Mouse (Mus musculus) limb, embryonic 11.5 days (tissue): ENCODE measurements around the gene Pex14. TPM values are rescaled to one million over a fixed set of nuclear protein-coding genes. Genes with fewer than 3 reads are reported as not detected.

ENCODE experiments used
- ATAC-seq: fragments of 200-750 bp; cut with Nextera tagmentation; 2 replicates; pipeline ENCODE4 v1.8.0; 2017; ENCODE audit warnings: low read depth; ENCODE audit not compliant: insufficient number of reproducible peaks, low FRiP score, low TSS enrichment
- DNase-seq: peaks from one replicate; pipeline ENCODE4 v3.0.0-alpha.2; 2015; ENCODE audit warnings: low spot score
- H3K27ac ChIP-seq: fragments of 300-500 bp; sonication (generic); replicated peaks from 2 replicates; pipeline ENCODE4 v1.5.1; 2014; ENCODE audit warnings: low read depth, mild to moderate bottlenecking, low read length
- H3K27me3 ChIP-seq: fragments of 300-500 bp; sonication (generic); 2 replicates; pipeline ENCODE4 v1.6.1; 2014; ENCODE audit warnings: mild to moderate bottlenecking, low read length, mixed read lengths; ENCODE audit not compliant: control insufficient read depth, insufficient read depth
- H3K36me3 ChIP-seq: fragments of 300-500 bp; sonication (generic); 2 replicates; pipeline ENCODE4 v1.6.1; 2014; ENCODE audit warnings: mild to moderate bottlenecking, low read length, moderate library complexity, mixed read lengths; ENCODE audit not compliant: control insufficient read depth, insufficient read depth
- H3K4me1 ChIP-seq: fragments of 300-500 bp; sonication (generic); 2 replicates; pipeline ENCODE4 v1.6.1; 2014; ENCODE audit warnings: low read length, mixed read lengths; ENCODE audit not compliant: control insufficient read depth, insufficient read depth
- H3K4me2 ChIP-seq: fragments of 300-500 bp; sonication (generic); 2 replicates; pipeline ENCODE4 v1.6.1; 2014; ENCODE audit warnings: low read depth, mild to moderate bottlenecking, moderate library complexity; ENCODE audit not compliant: severe bottlenecking
- H3K4me3 ChIP-seq: fragments of 300-500 bp; sonication (generic); 2 replicates; pipeline ENCODE4 v1.5.1; 2014; ENCODE audit warnings: low read depth, low read length
- H3K9ac ChIP-seq: fragments of 300-500 bp; sonication (generic); 2 replicates; pipeline ENCODE4 v1.6.1; 2014; ENCODE audit warnings: mild to moderate bottlenecking, low read length
- H3K9me3 ChIP-seq: fragments of 300-500 bp; sonication (generic); 2 replicates; pipeline ENCODE4 v1.6.1; 2016; ENCODE audit warnings: low read length; ENCODE audit not compliant: control insufficient read depth
- WGBS: fragments of 180-500 bp; shearing (Covaris S2); extraction: QIAGEN DNeasy Blood & Tissue Kit; methylation state at CpG from one replicate; pipeline ENCODE4 v1.1.7; 2014; 5-methylcytosine and 5-hydroxymethylcytosine counted together
- polyA plus RNA-seq: library from polyadenylated mRNA; unstranded; fragments of >200 nt; fragmentation: Nextera tagmentation; extraction: Ambion mirVana; gene quantifications from 2 replicates; pipeline ENCODE4 v1.2.1, GENCODE M21; 2014

Gene Pex14
- polyA plus RNA-seq, 1 experiment from 2014 or later = 41.1 TPM

GRCm38 (mm10) chr4:148920610-148921009 lies 179.1 kb downstream of the Pex14 start:
- Histone ChIP-seq H3K36me3 (no peaks in the 10 kb centered on the region), H3K9ac (no peak overlapping the region), H3K4me2 (no peak overlapping the region), H3K27ac (no peak overlapping the region), H3K4me1 (peaks cover 63% of the 10 kb centered on the region), H3K4me3 (no peak overlapping the region), H3K27me3 (peaks cover 2% of the 10 kb centered on the region; the same call in 1 of the 2 replicates), H3K9me3 (no peaks in the 10 kb centered on the region)
- WGBS = 7% methylated on average over 11 of the region's 11 CpGs
- ATAC-seq (no peak), DNase-seq (peak; percentile 48)

- H3K27ac ChIP-seq = no peak overlapping the region
- DNase-seq (no peak), ATAC-seq (no peak)
- H3K9ac ChIP-seq = no peak overlapping the region
- no peaks in the 10 kb centered on the region for H3K36me3 ChIP-seq
- H3K4me1 ChIP-seq = peaks cover 67% of the 10 kb centered on the region
- WGBS = 52% methylated on average over 15 of the region's 15 CpGs
- peaks cover 2% of the 10 kb centered on the region; the same call in 1 of the 2 replicates for H3K27me3 ChIP-seq
- no peak overlapping the region for H3K4me3 ChIP-seq
- H3K9me3 ChIP-seq = no peaks in the 10 kb centered on the region
- no peak overlapping the region for H3K4me2 ChIP-seq
These were observed 180.8 kb downstream of the Pex14 start for GRCm38 (mm10) chr4:148918707-148919447.

GRCm38 (mm10) chr4:148915849-148916248 lies 183.8 kb downstream of the Pex14 start:
- H3K9ac ChIP-seq = no peak overlapping the region
- no peaks in the 10 kb centered on the region for H3K9me3 ChIP-seq
- peaks cover 4% of the 10 kb centered on the region for H3K27me3 ChIP-seq
- H3K27ac ChIP-seq = no peak overlapping the region
- ATAC-seq = no peak
- no peak overlapping the region for H3K4me3 ChIP-seq
- no peak for DNase-seq
- WGBS = 74% methylated on average over 15 of the region's 15 CpGs
- no peaks in the 10 kb centered on the region for H3K36me3 ChIP-seq
- H3K4me2 ChIP-seq = no peak overlapping the region
- H3K4me1 ChIP-seq = peaks cover 61% of the 10 kb centered on the region

- no peak overlapping the region for H3K27ac ChIP-seq
- no peaks in the 10 kb centered on the region for H3K36me3 ChIP-seq
- 43% methylated on average over 10 of the region's 10 CpGs for WGBS
- H3K4me2 ChIP-seq = no peak overlapping the region
- ATAC-seq (peak; percentile 76), DNase-seq (peak; percentile 90)
- no peak overlapping the region for H3K9ac ChIP-seq
- H3K9me3 ChIP-seq = no peaks in the 10 kb centered on the region
- peaks cover 4% of the 10 kb centered on the region for H3K27me3 ChIP-seq
- peaks cover 62% of the 10 kb centered on the region for H3K4me1 ChIP-seq
- H3K4me3 ChIP-seq = no peak overlapping the region
These were observed 184.6 kb downstream of the Pex14 start for GRCm38 (mm10) chr4:148914863-148915622.

- ATAC-seq = no peak
- H3K36me3 ChIP-seq = no peaks in the 10 kb centered on the region
- 0 out of 2 replicates have a peak overlapping the region, but pooled peaks have one; percentile 1 for H3K27ac ChIP-seq
- DNase-seq = no peak
- WGBS = 65% methylated on average over 8 of the region's 8 CpGs
- H3K27me3 ChIP-seq = peaks cover 4% of the 10 kb centered on the region; the same call in 1 of the 2 replicates
- peaks cover 67% of the 10 kb centered on the region for H3K4me1 ChIP-seq
- H3K4me2 ChIP-seq = no peak overlapping the region
- no peaks in the 10 kb centered on the region for H3K9me3 ChIP-seq
- no peak overlapping the region for H3K9ac ChIP-seq
- H3K4me3 ChIP-seq = no peak overlapping the region
These were observed 186.7 kb downstream of the Pex14 start for GRCm38 (mm10) chr4:148912826-148913590.

GRCm38 (mm10) chr4:148912134-148912533 lies 187.5 kb downstream of the Pex14 start:
- peaks cover 69% of the 10 kb centered on the region for H3K4me1 ChIP-seq
- no peak overlapping the region for H3K27ac ChIP-seq
- WGBS = 38% methylated on average over 7 of the region's 7 CpGs

More at GRCm38 (mm10) chr4:148912134-148912533, 187.5 kb downstream of the Pex14 start:
- peaks cover 4% of the 10 kb centered on the region; the same call in 1 of the 2 replicates for H3K27me3 ChIP-seq
- ATAC-seq (no peak), DNase-seq (no peak)
- H3K9ac ChIP-seq = no peak overlapping the region
- H3K9me3 ChIP-seq = no peaks in the 10 kb centered on the region
- H3K4me2 ChIP-seq = no peak overlapping the region
- no peak overlapping the region for H3K4me3 ChIP-seq
- no peaks in the 10 kb centered on the region for H3K36me3 ChIP-seq

Other genes with a start within 250 kb of the Pex14 start
- 25.7 and 28.6 TPM in 2 replicates for gene Dffa, start 4.3 kb upstream of the Pex14 start, polyA plus RNA-seq
- gene Cort, start 26.9 kb upstream of the Pex14 start, polyA plus RNA-seq = 0.70 TPM in 1 of 2 replicates, not detected in the other
- gene Cenps, start 37.8 kb upstream of the Pex14 start, polyA plus RNA-seq = 53.7 and 54.1 TPM in 2 replicates
- 48.3 and 57.2 TPM in 2 replicates for gene Pgd, start 66.9 kb upstream of the Pex14 start, polyA plus RNA-seq
- gene Kif1b, start 207.8 kb upstream of the Pex14 start, polyA plus RNA-seq = 35.6 and 41.7 TPM in 2 replicates